ENCODE assay signal across 12 mouse cellular contexts in genomic region chr1:18181167-18181566, GRCm38 (mm10). TPM values are rescaled to one million over a fixed set of nuclear protein-coding genes. Genes with fewer than 3 reads are reported as not detected.
DNase-seq lines count a peak whose midpoint lies in the region; ATAC-seq lines count a peak whose summit lies in the region.
"Had no signal": no experiment of that assay in that cellular context is flagged by ENCODE, and none has a peak within 500 bp of the region (broad histone marks: within the 10 kb centered on the region; RNA-seq: fewer than 3 reads in every experiment).

No protein-coding gene starts in this region.

- no peak overlapping the region for H3K27ac ChIP-seq in midbrain, embryonic 15.5 days
- no peak overlapping the region for H3K27ac ChIP-seq in liver, embryonic 11.5 days (ENCODE audit: low read depth, low read length)
- H3K27ac ChIP-seq: kidney, embryonic 15.5 days; stomach, postnatal 0 days had no signal

- no peaks in the 10 kb centered on the region for H3K27me3 ChIP-seq in midbrain, embryonic 15.5 days (replicated peaks)
- no peaks in the 10 kb centered on the region for H3K27me3 ChIP-seq in liver, embryonic 11.5 days (replicated peaks; ENCODE audit: control insufficient read depth, insufficient read depth, low read length)
- H3K27me3 ChIP-seq: kidney, embryonic 15.5 days had no signal

- H3K4me2 ChIP-seq in midbrain, embryonic 15.5 days, result no peak overlapping the region
- no peak overlapping the region for H3K4me2 ChIP-seq in liver, embryonic 11.5 days
- H3K4me2 ChIP-seq: kidney, embryonic 15.5 days had no signal

- no peaks in the 10 kb centered on the region for H3K4me1 ChIP-seq in midbrain, embryonic 15.5 days
- no peaks in the 10 kb centered on the region for H3K4me1 ChIP-seq in liver, embryonic 11.5 days (replicated peaks; ENCODE audit: control insufficient read depth, insufficient read depth, low read length)
- H3K4me1 ChIP-seq: kidney, embryonic 15.5 days had no signal

- DNase-seq in layer of hippocampus, adult 11-12 months (ENCODE audit: low spot score), result peak; percentile 18
- no peak for DNase-seq in layer of hippocampus, postnatal 25 days (ENCODE audit: extremely low spot score in 1 of 2, low spot score in 1 of 2)
- DNase-seq in cerebellum, postnatal 10 days, result peak; percentile 89 to 91
- peak; percentile 8 to 40 for DNase-seq in frontal cortex, postnatal 36 days (ENCODE audit: low spot score in 2 of 2)
- DNase-seq in spleen, postnatal 10 days (ENCODE audit: low spot score in 2 of 2), result no peak
- no peak for DNase-seq in liver, embryonic 11.5 days (ENCODE audit: low spot score)

- 72% methylated on average over 3 of the region's 3 CpGs for WGBS in midbrain, embryonic 15.5 days
- WGBS in liver, embryonic 11.5 days, result 87% methylated on average over 3 of the region's 3 CpGs

- no peak overlapping the region for H3K4me3 ChIP-seq in midbrain, embryonic 15.5 days
- no peak overlapping the region for H3K4me3 ChIP-seq in liver, embryonic 11.5 days (ENCODE audit: low read depth, low read length)
- H3K4me3 ChIP-seq: kidney, embryonic 15.5 days had no signal

- no peaks in the 10 kb centered on the region for H3K9me3 ChIP-seq in midbrain, embryonic 15.5 days
- no peaks in the 10 kb centered on the region for H3K9me3 ChIP-seq in liver, embryonic 11.5 days (ENCODE audit: control insufficient read depth, low read length)
- H3K9me3 ChIP-seq: kidney, embryonic 15.5 days had no signal

- ATAC-seq in midbrain, embryonic 15.5 days (replicated peaks), result 0 out of 2 replicates have a peak, but pooled peaks have one; percentile 67
- ATAC-seq in liver, embryonic 11.5 days (replicated peaks; ENCODE audit: low FRiP score), result no peak

- H3K36me3 ChIP-seq in midbrain, embryonic 15.5 days (replicated peaks), result no peaks in the 10 kb centered on the region
- H3K36me3 ChIP-seq in liver, embryonic 11.5 days (ENCODE audit: control insufficient read depth, insufficient read depth, low read length), result no peaks in the 10 kb centered on the region
- H3K36me3 ChIP-seq: kidney, embryonic 15.5 days had no signal

- H3K9ac ChIP-seq in midbrain, embryonic 15.5 days, result no peak overlapping the region
- H3K9ac ChIP-seq in liver, embryonic 11.5 days (ENCODE audit: low read depth, low read length), result no peak overlapping the region
- H3K9ac ChIP-seq: kidney, embryonic 15.5 days had no signal

RNA-seq across cellular contexts. Expression of gene Crisp4, which starts 35.5 kb away (rescaled TPM):
- not detected for total RNA-seq in layer of hippocampus, postnatal 25 days (2021)
- not detected in 2 replicates for polyA plus RNA-seq in midbrain, embryonic 15.5 days (2015; fragmentation: Nextera tagmentation; extraction: Ambion mirVana)
- polyA plus RNA-seq in liver, embryonic 11.5 days (2014; fragmentation: Nextera tagmentation; extraction: Ambion mirVana), result not detected in 2 replicates
- total RNA-seq: MEL had no signal
- polyA plus RNA-seq: kidney, embryonic 15.5 days; liver, embryonic 16.5 days; neural tube, embryonic 14.5 days; stomach, postnatal 0 days had no signal

RNA-seq across cellular contexts. Expression of gene Defb18, which starts 56.1 kb away (rescaled TPM):
- total RNA-seq in layer of hippocampus, postnatal 25 days (2021), result not detected
- not detected in 2 replicates for polyA plus RNA-seq in midbrain, embryonic 15.5 days (2015; fragmentation: Nextera tagmentation; extraction: Ambion mirVana)
- not detected in 2 replicates for polyA plus RNA-seq in liver, embryonic 11.5 days (2014; fragmentation: Nextera tagmentation; extraction: Ambion mirVana)
- total RNA-seq: MEL had no signal
- polyA plus RNA-seq: kidney, embryonic 15.5 days; liver, embryonic 16.5 days; neural tube, embryonic 14.5 days; stomach, postnatal 0 days had no signal

Comparison
In these comparisons a context has a peak if more than half of its experiments do, and no peak if none do; other contexts are left out.
1. DNase-seq: peak in layer of hippocampus, adult 11-12 months (single experiment), cerebellum, postnatal 10 days (2 of 2) and frontal cortex, postnatal 36 days (2 of 2); none in layer of hippocampus, postnatal 25 days (0 of 2), spleen, postnatal 10 days (0 of 2) and liver, embryonic 11.5 days (single experiment).